Mouse (Mus musculus) hindbrain, embryonic 12.5 days (tissue): ENCODE data around the gene Ndufs2. TPM values are rescaled to one million over a fixed set of nuclear protein-coding genes. Genes with fewer than 3 reads are reported as not detected.
A peak's percentile ranks its signal among the peaks of the same experiment; 100 is the strongest.

Source experiments
- ATAC-seq: fragments of 200-750 bp; cut with Nextera tagmentation; 2 replicates; pipeline ENCODE4 v1.8.0; 2017; ENCODE audit warnings: moderate TSS enrichment; ENCODE audit not compliant: low FRiP score
- H3K27ac ChIP-seq: fragments of 300-500 bp; sonication (generic); 2 replicates; pipeline ENCODE4 v1.5.1; 2016; ENCODE audit warnings: mild to moderate bottlenecking
- H3K27me3 ChIP-seq: fragments of 300-500 bp; sonication (generic); 2 replicates; pipeline ENCODE4 v1.6.1; 2016; ENCODE audit warnings: mild to moderate bottlenecking
- H3K36me3 ChIP-seq: fragments of 300-500 bp; sonication (generic); 2 replicates; pipeline ENCODE4 v1.6.1; 2016; ENCODE audit warnings: mild to moderate bottlenecking
- H3K4me1 ChIP-seq: fragments of 300-500 bp; sonication (generic); 2 replicates; pipeline ENCODE4 v1.6.1; 2016
- H3K4me2 ChIP-seq: fragments of 300-500 bp; sonication (generic); replicated peaks from 2 replicates; pipeline ENCODE4 v1.6.1; 2016; ENCODE audit warnings: mild to moderate bottlenecking
- H3K4me3 ChIP-seq: fragments of 300-500 bp; sonication (generic); 2 replicates; pipeline ENCODE4 v1.5.1; 2016; ENCODE audit warnings: mild to moderate bottlenecking
- H3K9ac ChIP-seq: fragments of 300-500 bp; sonication (generic); 2 replicates; pipeline ENCODE4 v1.6.1; 2016; ENCODE audit warnings: mild to moderate bottlenecking, moderate library complexity
- H3K9me3 ChIP-seq: fragments of 300-500 bp; sonication (generic); replicated peaks from 2 replicates; pipeline ENCODE4 v1.6.1; 2016; ENCODE audit warnings: mild to moderate bottlenecking
- WGBS: fragments of 180-500 bp; shearing (Covaris S2); methylation state at CpG from one replicate; pipeline ENCODE4 v1.1.7; 2016; 5-methylcytosine and 5-hydroxymethylcytosine counted together
- polyA plus RNA-seq: library from polyadenylated mRNA; unstranded; fragments of >200 nt; fragmentation: Nextera tagmentation; extraction: Ambion mirVana; gene quantifications from 2 replicates; pipeline ENCODE4 v1.2.1, GENCODE M21; 2016

Gene Ndufs2
- polyA plus RNA-seq = 209 and 227 TPM in 2 replicates

DNA sequence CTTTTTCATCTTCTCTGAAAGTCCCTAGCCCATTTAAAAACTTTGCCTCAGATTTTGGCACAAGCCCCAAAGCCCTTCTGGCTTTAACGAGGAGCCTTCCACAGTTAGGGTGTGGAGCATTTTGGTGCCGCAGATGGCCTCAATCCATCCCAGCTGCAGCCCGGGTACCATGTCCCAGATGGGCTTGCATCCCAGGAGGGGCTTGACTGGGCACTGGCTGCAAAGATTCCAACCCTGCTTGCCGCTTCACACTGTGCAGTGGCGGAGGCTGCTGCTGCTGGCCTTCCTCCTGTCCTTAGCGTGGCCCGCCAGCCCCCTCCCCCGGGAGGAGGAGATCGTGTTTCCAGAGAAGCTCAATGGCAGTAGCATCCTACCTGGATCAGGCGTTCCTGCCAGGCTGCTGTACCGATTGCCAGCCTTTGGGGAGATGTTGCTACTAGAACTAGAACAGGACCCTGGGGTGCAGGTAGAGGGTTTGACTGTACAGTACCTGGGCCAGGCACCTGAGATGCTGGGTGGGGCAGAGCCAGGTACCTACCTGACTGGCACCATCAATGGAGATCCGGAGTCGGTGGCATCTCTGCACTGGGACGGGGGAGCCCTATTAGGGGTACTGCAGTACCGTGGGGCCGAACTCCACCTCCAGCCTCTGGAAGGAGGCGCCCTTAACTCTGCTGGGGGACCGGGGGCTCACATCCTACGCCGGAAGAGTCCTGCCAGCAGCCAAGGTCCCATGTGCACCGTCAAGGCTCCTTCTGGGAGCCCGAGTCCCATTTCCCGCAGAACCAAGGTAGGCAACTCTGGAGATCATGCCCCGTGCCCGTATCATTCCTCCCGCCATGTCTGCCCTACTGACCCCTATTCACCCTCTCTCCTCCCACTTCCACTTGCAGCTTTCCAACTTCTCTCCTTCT, at the start of gene Ndufs2:
Ndufs2 (minus strand) TSS at position 709 of the 914 bp plus-strand sequence.
- Histone ChIP-seq H3K4me2 (peak within 1 kb of the TSS; percentile 55), H3K36me3 (no peaks in the 10 kb centered on the region), H3K9me3 (no peaks in the 10 kb centered on the region), H3K9ac (peak within 1 kb of the TSS; percentile 49), H3K27me3 (no peaks in the 10 kb centered on the region), H3K4me1 (peaks cover 50% of the 10 kb centered on the region), H3K27ac (peak within 1 kb of the TSS; percentile 81), H3K4me3 (peak within 1 kb of the TSS; percentile 29)
- WGBS = 9% methylated on average over 26 of the region's 26 CpGs
- peak; percentile 15; the same call in 1 of the 2 replicates for ATAC-seq

DNA sequence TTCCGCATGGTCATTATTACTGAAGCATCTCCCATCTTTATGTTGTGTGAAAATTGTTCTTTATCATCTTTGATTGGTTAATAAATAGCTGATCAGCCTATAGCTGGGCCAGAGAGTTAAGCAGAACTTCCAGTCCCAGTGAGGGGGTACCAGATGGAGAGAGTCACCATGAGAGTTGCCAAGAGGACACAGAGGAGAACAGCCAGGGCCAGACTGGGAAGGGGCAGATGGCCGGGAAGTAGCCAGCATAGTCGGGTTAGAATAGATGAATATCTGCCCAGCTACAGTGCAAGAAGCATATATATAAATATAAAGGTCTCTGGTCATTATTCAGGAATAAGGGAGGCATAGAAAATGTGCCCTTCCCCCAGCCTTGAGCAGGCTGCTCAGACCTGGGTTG, 47.0 kb upstream of the Ndufs2 start:
- Histone ChIP-seq H3K4me3 (no peak overlapping the region), H3K9ac (no peak overlapping the region), H3K9me3 (no peaks in the 10 kb centered on the region), H3K27ac (no peak overlapping the region), H3K36me3 (no peaks in the 10 kb centered on the region), H3K27me3 (peaks cover 24% of the 10 kb centered on the region), H3K4me1 (peaks cover 7% of the 10 kb centered on the region), H3K4me2 (no peak overlapping the region)
- ATAC-seq = no peak
- 67% methylated on average over 3 of the region's 3 CpGs for WGBS

DNA sequence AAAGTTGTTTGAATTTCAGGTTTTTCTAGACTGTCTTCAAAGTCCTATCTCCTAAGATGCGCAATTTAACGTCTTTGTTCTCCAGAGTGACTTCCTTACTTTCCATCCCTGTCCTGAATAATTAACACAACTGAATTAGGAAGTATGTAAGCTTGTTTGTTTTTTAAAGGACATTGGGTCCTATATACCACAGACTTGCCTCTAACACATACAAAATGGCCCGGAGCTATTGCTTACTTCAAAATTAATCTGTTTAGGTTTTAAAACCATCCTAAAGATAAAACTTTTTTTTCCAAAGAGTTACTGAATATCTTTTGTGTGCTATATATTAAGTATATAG, 43.8 kb upstream of the Ndufs2 start:
- Histone ChIP-seq H3K9ac (peak overlapping the region; percentile 84), H3K4me3 (peak overlapping the region; percentile 76), H3K27me3 (peaks cover 24% of the 10 kb centered on the region), H3K9me3 (no peaks in the 10 kb centered on the region), H3K36me3 (0 out of 2 replicates have a peak, but pooled peaks cover under 1% of the 10 kb centered on the region), H3K4me2 (peak overlapping the region; percentile 75), H3K4me1 (peaks cover 9% of the 10 kb centered on the region), H3K27ac (peak overlapping the region; percentile 93)
- WGBS = 16% methylated on average over 3 of the region's 3 CpGs
- peak; percentile 53 for ATAC-seq

DNA sequence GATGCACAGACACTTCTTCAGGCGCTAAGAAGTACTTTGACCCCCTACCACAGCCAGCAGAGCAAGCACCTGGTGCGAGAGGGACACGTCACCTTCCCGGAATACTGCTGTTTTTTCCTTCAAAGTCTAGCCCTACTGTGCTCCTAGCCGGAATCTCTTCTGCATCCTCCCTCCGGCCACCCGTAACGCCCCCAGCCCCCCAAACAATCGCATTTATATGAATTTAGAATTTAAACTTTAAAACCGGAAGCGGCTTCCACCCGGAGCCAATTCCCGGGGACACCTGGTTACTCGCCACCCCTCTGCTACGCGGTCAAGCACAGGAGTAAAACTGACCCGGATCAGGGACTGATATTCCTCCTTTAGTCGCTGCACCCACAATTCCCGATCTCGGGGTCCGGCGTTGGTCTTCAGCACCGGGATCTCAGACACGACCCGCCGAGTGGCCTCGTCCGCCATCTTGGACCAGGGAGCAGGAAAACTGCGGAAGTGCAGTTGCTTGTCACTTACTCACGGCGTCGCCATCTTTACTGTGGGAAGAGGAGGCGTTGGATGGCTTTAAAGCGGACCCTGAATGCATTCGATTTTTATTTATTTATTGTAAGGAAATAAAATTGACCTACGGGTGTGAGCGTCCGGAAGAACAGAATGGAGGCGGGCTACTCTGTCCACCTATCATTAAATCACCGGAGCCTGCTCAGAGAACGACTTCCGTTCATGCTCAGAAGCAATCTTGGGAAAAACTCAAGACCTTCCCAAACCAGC, 43.3 kb upstream of the Ndufs2 start, which contains the start of gene Ufc1:
Ufc1 (minus strand) TSS at position 727 of the 765 bp plus-strand sequence.
- Histone ChIP-seq H3K4me1 (peaks cover 9% of the 10 kb centered on the region), H3K36me3 (peaks cover 6% of the 10 kb centered on the region; the same call in 1 of the 2 replicates), H3K27ac (peak within 1 kb of the TSS; percentile 93), H3K4me2 (peak within 1 kb of the TSS; percentile 75), H3K9ac (peak within 1 kb of the TSS; percentile 84), H3K9me3 (no peaks in the 10 kb centered on the region), H3K27me3 (peaks cover 24% of the 10 kb centered on the region), H3K4me3 (peak within 1 kb of the TSS; percentile 76)
- peak; percentile 82 for ATAC-seq
- WGBS = under 1% methylated on average over 42 of the region's 42 CpGs

DNA sequence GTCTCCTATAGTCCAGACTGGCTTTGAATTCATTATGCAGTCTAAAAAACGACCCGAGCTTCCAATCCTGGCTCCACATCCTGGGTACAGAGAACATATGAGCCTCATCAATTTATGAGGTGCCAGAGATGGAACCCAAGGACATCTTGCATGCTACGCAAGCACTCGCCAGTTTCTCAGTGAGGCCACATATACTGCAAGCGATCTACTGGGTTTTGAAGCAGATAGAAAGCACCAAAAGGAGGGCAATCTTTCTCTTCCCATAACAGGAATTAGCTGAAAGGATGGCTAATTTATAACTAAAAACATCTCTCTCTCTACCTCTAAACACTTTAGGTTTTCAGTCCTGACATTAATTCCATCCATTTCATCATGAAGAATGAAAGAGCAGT, 42.7 kb upstream of the Ndufs2 start:
- Histone ChIP-seq H3K36me3 (peaks cover 12% of the 10 kb centered on the region; the same call in 1 of the 2 replicates), H3K9me3 (no peaks in the 10 kb centered on the region), H3K27ac (peak overlapping the region; percentile 93), H3K9ac (peak overlapping the region; percentile 84), H3K4me2 (peak overlapping the region; percentile 75), H3K4me1 (peaks cover 9% of the 10 kb centered on the region), H3K4me3 (peak overlapping the region; percentile 76), H3K27me3 (peaks cover 23% of the 10 kb centered on the region)
- 52% methylated on average over 5 of the region's 5 CpGs for WGBS
- no peak for ATAC-seq

DNA sequence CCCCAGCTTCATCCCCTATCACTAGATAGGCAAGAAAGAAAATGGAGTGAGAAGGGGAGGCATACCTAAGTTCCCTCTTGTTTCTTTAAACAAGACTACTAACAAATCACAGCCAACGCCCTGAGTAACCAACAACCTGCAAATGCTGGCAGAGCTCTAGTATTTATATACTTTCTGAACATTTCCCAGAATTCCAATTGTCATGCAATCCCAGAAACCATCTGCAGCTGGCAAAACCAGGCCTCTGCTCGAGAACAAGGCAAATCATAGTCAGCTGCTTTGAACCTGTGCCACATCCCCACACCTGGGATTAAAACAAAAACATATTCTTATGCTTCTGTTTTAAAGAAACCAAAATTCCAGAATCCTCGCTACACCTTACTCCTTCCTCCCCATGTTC, 42.2 kb upstream of the Ndufs2 start:
- WGBS = 91% methylated on average over 3 of the region's 3 CpGs

DNA sequence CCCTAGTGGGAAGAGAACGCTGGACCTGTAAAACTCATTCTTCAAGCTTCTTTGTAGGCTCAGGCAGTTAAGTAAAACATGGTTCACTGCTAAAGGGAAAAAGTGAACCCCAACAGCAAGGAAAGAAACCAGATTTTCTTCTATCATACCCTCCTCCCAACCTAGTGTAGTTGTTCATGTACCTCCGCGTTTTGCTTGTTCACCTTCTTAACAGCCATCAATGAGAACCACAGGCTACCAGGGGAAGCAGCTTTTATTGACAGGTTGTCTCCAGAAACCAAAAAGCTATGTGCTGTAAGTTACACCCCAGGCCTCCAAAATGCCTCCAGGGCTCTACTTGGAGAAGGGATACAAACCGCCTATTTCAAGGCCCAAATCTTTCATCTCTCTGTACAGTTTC, 37.1 kb upstream of the Ndufs2 start:
- Histone ChIP-seq H3K4me2 (peak overlapping the region; percentile 62), H3K9ac (0 out of 2 replicates have a peak overlapping the region, but pooled peaks have one; percentile 36), H3K36me3 (peaks cover 46% of the 10 kb centered on the region), H3K4me1 (peaks cover 28% of the 10 kb centered on the region), H3K9me3 (no peaks in the 10 kb centered on the region), H3K4me3 (no peak overlapping the region), H3K27me3 (no peaks in the 10 kb centered on the region), H3K27ac (peak overlapping the region; percentile 96)
- 69% methylated on average over 4 of the region's 4 CpGs for WGBS
- no peak for ATAC-seq

More for the DNA sequence above, 42.2 kb upstream of the Ndufs2 start:
- no peak overlapping the region for H3K9ac ChIP-seq
- peaks cover 18% of the 10 kb centered on the region for H3K27me3 ChIP-seq
- ATAC-seq = no peak
- peaks cover 17% of the 10 kb centered on the region; the same call in 1 of the 2 replicates for H3K36me3 ChIP-seq
- no peaks in the 10 kb centered on the region for H3K9me3 ChIP-seq
- H3K4me2 ChIP-seq = peak overlapping the region; percentile 75
- H3K4me1 ChIP-seq = peaks cover 11% of the 10 kb centered on the region
- peak overlapping the region; percentile 76 for H3K4me3 ChIP-seq
- H3K27ac ChIP-seq = no peak overlapping the region

DNA sequence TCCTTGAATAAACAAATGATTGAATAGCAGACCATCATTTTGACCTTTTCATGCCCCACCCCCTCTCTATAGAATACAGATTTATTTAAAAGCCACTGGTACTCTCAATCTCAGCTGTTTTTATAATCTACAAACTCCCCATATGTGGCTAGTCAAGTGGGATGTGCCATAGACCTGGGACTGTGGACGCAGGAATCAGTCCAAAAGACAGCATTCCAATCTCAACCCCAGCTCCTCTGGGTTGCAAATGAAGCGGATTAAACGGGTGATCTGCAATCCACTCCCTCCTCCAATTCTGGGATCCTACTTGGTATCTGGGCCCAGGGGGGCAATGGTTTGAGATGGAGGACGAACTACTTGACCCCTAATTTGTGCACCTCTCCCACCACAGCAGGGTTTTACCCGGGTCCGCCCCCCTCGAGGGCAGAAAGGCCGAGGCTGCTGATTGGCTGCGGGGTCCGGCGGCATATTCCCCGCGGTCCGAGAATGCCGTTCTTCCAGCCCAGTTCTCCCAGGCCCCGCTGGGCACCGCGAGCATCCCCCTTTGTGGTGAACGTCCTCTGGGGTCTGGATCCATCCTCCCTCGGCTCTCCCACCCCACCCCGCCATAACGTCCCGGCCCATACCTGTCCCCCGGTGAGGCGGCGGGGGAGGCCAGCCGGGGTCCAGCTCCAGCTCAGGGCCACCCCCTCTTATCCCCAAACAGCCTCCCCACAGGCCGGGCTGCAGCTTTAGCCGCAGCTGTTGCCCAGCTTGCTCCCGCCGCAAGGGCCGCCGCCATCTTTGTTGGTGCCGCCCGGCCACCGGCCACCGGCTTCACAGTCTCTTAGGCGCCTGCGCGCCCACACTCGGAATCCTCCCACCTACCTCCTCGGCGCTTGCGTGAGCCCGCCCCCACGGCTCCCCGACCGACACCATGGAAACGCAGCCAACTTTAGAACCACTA, 36.2 kb upstream of the Ndufs2 start, which contains the start of gene Usp21:
Usp21 (minus strand) TSS at position 856 of the 946 bp plus-strand sequence.
- no peaks in the 10 kb centered on the region for H3K27me3 ChIP-seq
- H3K9ac ChIP-seq = peak within 1 kb of the TSS; percentile 80
- peak within 1 kb of the TSS; percentile 96 for H3K27ac ChIP-seq
- WGBS = under 1% methylated on average over 42 of the region's 49 CpGs
- H3K4me1 ChIP-seq = peaks cover 26% of the 10 kb centered on the region
- peak; percentile 95 for ATAC-seq
- H3K4me2 ChIP-seq = peak within 1 kb of the TSS; percentile 62
- H3K4me3 ChIP-seq = peak within 1 kb of the TSS; percentile 64
- no peaks in the 10 kb centered on the region for H3K9me3 ChIP-seq
- H3K36me3 ChIP-seq = peaks cover 50% of the 10 kb centered on the region

DNA sequence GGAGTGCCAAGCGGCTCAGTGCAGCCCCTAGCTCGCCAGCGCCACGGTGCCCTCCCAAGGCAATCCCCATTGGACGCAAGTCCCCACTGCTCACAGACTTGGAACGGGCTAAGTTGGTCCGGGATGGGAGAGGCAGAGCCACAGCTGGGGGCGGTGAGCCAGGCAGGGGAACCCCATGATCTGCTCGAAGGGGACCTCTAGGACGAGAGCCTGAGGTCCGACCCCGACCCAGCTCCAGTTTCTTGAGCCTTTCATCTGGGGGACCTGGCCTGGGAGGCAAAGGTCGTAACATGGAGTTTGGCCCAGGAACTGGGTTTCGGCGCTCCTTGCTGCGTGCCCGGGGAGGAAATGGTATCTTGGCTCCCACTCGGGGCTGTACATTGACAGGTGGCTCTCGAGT, 35.3 kb upstream of the Ndufs2 start:
- H3K9me3 ChIP-seq = no peaks in the 10 kb centered on the region
- no peak for ATAC-seq
- peaks cover 50% of the 10 kb centered on the region for H3K36me3 ChIP-seq
- peak overlapping the region; percentile 64 for H3K4me3 ChIP-seq
- H3K4me1 ChIP-seq = peaks cover 31% of the 10 kb centered on the region
- 0 out of 2 replicates have a peak overlapping the region, but pooled peaks have one; percentile 8 for H3K9ac ChIP-seq
- no peak overlapping the region for H3K27ac ChIP-seq
- no peaks in the 10 kb centered on the region for H3K27me3 ChIP-seq
- H3K4me2 ChIP-seq = peak overlapping the region; percentile 62
- 92% methylated on average over 19 of the region's 19 CpGs for WGBS

DNA sequence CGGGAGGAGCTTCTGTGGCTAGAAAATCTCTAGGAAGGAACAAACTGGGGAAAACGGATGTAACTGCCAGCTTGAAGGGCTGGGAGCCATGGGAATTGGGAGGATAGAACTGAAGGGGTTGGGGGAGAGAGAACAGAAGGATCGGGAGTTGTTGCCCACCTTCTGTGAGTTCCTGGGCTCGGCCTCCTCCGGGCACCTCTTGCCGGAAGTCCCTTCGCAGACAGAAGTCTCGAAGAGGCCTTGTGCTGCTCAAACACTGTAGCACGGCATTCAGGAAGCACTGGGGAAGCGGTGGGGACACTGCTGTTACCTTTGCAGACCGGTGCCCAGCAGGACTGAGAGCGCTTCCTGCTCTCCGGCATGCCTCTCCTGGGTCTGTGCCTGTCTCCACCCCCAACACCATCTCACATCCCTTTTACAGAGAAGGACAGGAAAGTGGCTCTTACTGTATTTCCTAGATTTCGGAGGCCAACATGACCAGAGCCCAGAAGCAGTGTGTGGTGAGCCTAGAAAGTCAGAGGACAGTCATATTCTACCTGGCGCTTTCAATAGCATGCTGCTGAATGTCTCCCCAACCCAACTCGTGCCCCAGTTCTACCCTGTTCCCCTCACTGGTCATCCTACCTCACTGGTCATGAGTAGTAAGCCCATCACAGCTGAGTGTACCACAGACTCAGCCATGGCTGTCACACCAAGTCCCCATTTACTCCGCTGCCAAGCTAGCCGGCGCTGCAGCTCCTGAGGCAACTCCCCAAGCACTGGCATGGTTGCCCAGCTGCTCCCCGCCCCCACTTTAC, 34.1 kb upstream of the Ndufs2 start:
- Histone ChIP-seq H3K4me3 (no peak overlapping the region; the same call in 1 of the 2 replicates), H3K9ac (no peak overlapping the region), H3K36me3 (peaks cover 50% of the 10 kb centered on the region), H3K9me3 (no peaks in the 10 kb centered on the region), H3K4me1 (peaks cover 37% of the 10 kb centered on the region), H3K27me3 (no peaks in the 10 kb centered on the region), H3K27ac (no peak overlapping the region), H3K4me2 (no peak overlapping the region)
- WGBS = 89% methylated on average over 20 of the region's 20 CpGs
- ATAC-seq = no peak
